ENCODE assay signal across 25 mouse cellular contexts in genomic region chr3:133151629-133152028, GRCm38 (mm10). TPM values are rescaled to one million over a fixed set of nuclear protein-coding genes. Genes with fewer than 3 reads are reported as not detected.
DNase-seq lines count a peak whose midpoint lies in the region; ATAC-seq and TF ChIP-seq lines count a peak whose summit lies in the region.
"Had no signal": no experiment of that assay in that cellular context is flagged by ENCODE, and none has a peak within 500 bp of the region (broad histone marks: within the 10 kb centered on the region; RNA-seq: fewer than 3 reads in every experiment).

No protein-coding gene starts in this region.

- no peak overlapping the region for H3K27ac ChIP-seq in hindbrain, embryonic 11.5 days (ENCODE audit: low read depth, low read length)
- no peak overlapping the region for H3K27ac ChIP-seq in hindbrain, embryonic 14.5 days
- no peak overlapping the region for H3K27ac ChIP-seq in midbrain, embryonic 11.5 days (ENCODE audit: low read depth, low read length)
- H3K27ac ChIP-seq in midbrain, postnatal 0 days (ENCODE audit: low read depth, low read length): no peak overlapping the region
- no peak overlapping the region for H3K27ac ChIP-seq in gastrocnemius, adult 2 months
- H3K27ac ChIP-seq: embryonic facial prominence, embryonic 15.5 days; forebrain, embryonic 10.5 days; heart, embryonic 13.5 days had no signal

- H3K4me2 ChIP-seq in hindbrain, embryonic 11.5 days (replicated peaks; ENCODE audit: low read depth, low read length): no peak overlapping the region
- H3K4me2 ChIP-seq in hindbrain, embryonic 14.5 days (replicated peaks): no peak overlapping the region
- no peak overlapping the region for H3K4me2 ChIP-seq in midbrain, embryonic 11.5 days
- H3K4me2 ChIP-seq in midbrain, postnatal 0 days (ENCODE audit: low read depth, low read length, poor library complexity, severe bottlenecking): no peak overlapping the region
- H3K4me2 ChIP-seq: embryonic facial prominence, embryonic 15.5 days; heart, embryonic 13.5 days had no signal

- no peak for DNase-seq in hindbrain, embryonic 11.5 days (ENCODE audit: low spot score)
- DNase-seq in hindbrain, embryonic 14.5 days (ENCODE audit: low spot score): no peak
- no peak for DNase-seq in midbrain, embryonic 11.5 days (ENCODE audit: low spot score, missing footprints)
- no peak for DNase-seq in midbrain, postnatal 0 days (ENCODE audit: low spot score)
- DNase-seq in c-Kit-positive CD71-positive TER-119-negative erythroid progenitor cells, embryonic 14.5 days (ENCODE audit: low read depth): peak; percentile 16
- DNase-seq in heart, postnatal 14 days: no peak
- no peak for DNase-seq in gastrocnemius, adult 2 months
- DNase-seq: adrenal gland, adult 2 months; adrenal gland, postnatal 25 days; B cell, adult 2 months; cerebellum, adult 18-20 months; cerebellum, adult 9-11 months; cerebellum, postnatal 36 days; embryo, embryonic 11 days; gastrocnemius, postnatal 36 days; heart, adult 11 months; heart, postnatal 4 days had no signal

- H3K9ac ChIP-seq in hindbrain, embryonic 11.5 days (ENCODE audit: low read depth, low read length): no peak overlapping the region
- no peak overlapping the region for H3K9ac ChIP-seq in hindbrain, embryonic 14.5 days
- no peak overlapping the region for H3K9ac ChIP-seq in midbrain, embryonic 11.5 days (ENCODE audit: low read length)
- H3K9ac ChIP-seq in midbrain, postnatal 0 days (replicated peaks; ENCODE audit: low read length, poor library complexity, severe bottlenecking): no peak overlapping the region
- H3K9ac ChIP-seq: embryonic facial prominence, embryonic 15.5 days; heart, embryonic 13.5 days had no signal

- no peaks in the 10 kb centered on the region for H3K27me3 ChIP-seq in hindbrain, embryonic 11.5 days (ENCODE audit: control insufficient read depth, insufficient read depth, low read length)
- H3K27me3 ChIP-seq in hindbrain, embryonic 14.5 days (ENCODE audit: control insufficient read depth, insufficient read depth, low read length): no peaks in the 10 kb centered on the region
- no peaks in the 10 kb centered on the region for H3K27me3 ChIP-seq in midbrain, embryonic 11.5 days (ENCODE audit: control insufficient read depth, insufficient read depth, low read length)
- no peaks in the 10 kb centered on the region for H3K27me3 ChIP-seq in midbrain, postnatal 0 days (ENCODE audit: insufficient read depth, low read length)
- H3K27me3 ChIP-seq: embryonic facial prominence, embryonic 15.5 days; heart, embryonic 13.5 days had no signal

- 83% methylated on average over 6 of the region's 6 CpGs for WGBS in hindbrain, embryonic 11.5 days
- WGBS in hindbrain, embryonic 14.5 days: 67% methylated on average over 6 of the region's 6 CpGs
- WGBS in midbrain, embryonic 11.5 days: 80% methylated on average over 6 of the region's 6 CpGs
- WGBS in midbrain, postnatal 0 days: 64% methylated on average over 6 of the region's 6 CpGs

- no peaks in the 10 kb centered on the region for H3K4me1 ChIP-seq in hindbrain, embryonic 11.5 days (replicated peaks; ENCODE audit: control insufficient read depth, insufficient read depth, low read length)
- no peaks in the 10 kb centered on the region for H3K4me1 ChIP-seq in hindbrain, embryonic 14.5 days (replicated peaks; ENCODE audit: control insufficient read depth, insufficient read depth, low read length)
- H3K4me1 ChIP-seq in midbrain, embryonic 11.5 days (ENCODE audit: control insufficient read depth, insufficient read depth, low read length): no peaks in the 10 kb centered on the region
- H3K4me1 ChIP-seq in midbrain, postnatal 0 days (ENCODE audit: insufficient read depth, low read length): no peaks in the 10 kb centered on the region
- H3K4me1 ChIP-seq: embryonic facial prominence, embryonic 15.5 days; forebrain, embryonic 10.5 days; heart, embryonic 13.5 days had no signal

- intact Hi-C loops in heart, postnatal 14 days (cut with DNase I): no loop called here
- intact Hi-C loops in gastrocnemius, adult 2 months (cut with DNase I): no loop called here

- peak; percentile 53 for ATAC-seq in hindbrain, embryonic 11.5 days (ENCODE audit: low FRiP score)
- ATAC-seq in hindbrain, embryonic 14.5 days (ENCODE audit: low FRiP score): no peak
- peak; percentile 63 for ATAC-seq in midbrain, embryonic 11.5 days (ENCODE audit: low FRiP score)
- no peak for ATAC-seq in midbrain, postnatal 0 days (ENCODE audit: low FRiP score)
- ATAC-seq: CD4-positive, CD25-positive, alpha-beta regulatory T cell, adult 4 months; forebrain, embryonic 14.5 days; hindbrain, embryonic 16.5 days; inflammation-experienced regulatory T-cells, adult 6 months had no signal

- H3K4me3 ChIP-seq in hindbrain, embryonic 11.5 days (ENCODE audit: low read depth, low read length): no peak overlapping the region
- H3K4me3 ChIP-seq in hindbrain, embryonic 14.5 days (replicated peaks; ENCODE audit: low read length): no peak overlapping the region
- no peak overlapping the region for H3K4me3 ChIP-seq in midbrain, embryonic 11.5 days (ENCODE audit: low read depth, low read length)
- H3K4me3 ChIP-seq in midbrain, postnatal 0 days (ENCODE audit: low read depth, low read length): no peak overlapping the region
- H3K4me3 ChIP-seq in gastrocnemius, adult 2 months: no peak overlapping the region
- H3K4me3 ChIP-seq: embryonic facial prominence, embryonic 15.5 days; erythroblast, embryonic 14.5 days; forebrain, embryonic 10.5 days; heart, embryonic 13.5 days had no signal

- H3K36me3 ChIP-seq in hindbrain, embryonic 11.5 days (ENCODE audit: control insufficient read depth, insufficient read depth, low read length): no peaks in the 10 kb centered on the region
- no peaks in the 10 kb centered on the region for H3K36me3 ChIP-seq in hindbrain, embryonic 14.5 days (replicated peaks; ENCODE audit: control insufficient read depth, insufficient read depth)
- H3K36me3 ChIP-seq in midbrain, embryonic 11.5 days (ENCODE audit: control insufficient read depth, insufficient read depth, low read length): no peaks in the 10 kb centered on the region
- H3K36me3 ChIP-seq in midbrain, postnatal 0 days (ENCODE audit: insufficient read depth, low read length): no peaks in the 10 kb centered on the region
- H3K36me3 ChIP-seq: embryonic facial prominence, embryonic 15.5 days; forebrain, embryonic 10.5 days; heart, embryonic 13.5 days had no signal

- no peaks in the 10 kb centered on the region for H3K9me3 ChIP-seq in hindbrain, embryonic 11.5 days (ENCODE audit: control insufficient read depth, low read length)
- no peaks in the 10 kb centered on the region for H3K9me3 ChIP-seq in hindbrain, embryonic 14.5 days (ENCODE audit: control insufficient read depth, low read length)
- H3K9me3 ChIP-seq in midbrain, embryonic 11.5 days (ENCODE audit: control insufficient read depth, low read length): no peaks in the 10 kb centered on the region
- no peaks in the 10 kb centered on the region for H3K9me3 ChIP-seq in midbrain, postnatal 0 days (ENCODE audit: low read length)
- H3K9me3 ChIP-seq: embryonic facial prominence, embryonic 15.5 days; forebrain, embryonic 10.5 days; heart, embryonic 13.5 days had no signal

- no peak for TF ChIP-seq CTCF in midbrain, postnatal 0 days (IDR thresholded peaks at IDR 0.05)
- no peak for TF ChIP-seq CTCF in gastrocnemius, adult 2 months (IDR thresholded peaks at IDR 0.05)

RNA-seq across cellular contexts. Expression of gene Gstcd, which starts 59.8 kb away (rescaled TPM):
- 9.2 and 12.7 TPM in 2 replicates for polyA plus RNA-seq in hindbrain, embryonic 11.5 days (2014; fragmentation: Nextera tagmentation; extraction: Ambion mirVana)
- 3.8 and 4.6 TPM in 2 replicates for polyA plus RNA-seq in hindbrain, embryonic 14.5 days (2014; fragmentation: Nextera tagmentation; extraction: Ambion mirVana)
- 9.5 and 11.7 TPM in 2 replicates for polyA plus RNA-seq in midbrain, embryonic 11.5 days (2014; fragmentation: Nextera tagmentation; extraction: Ambion mirVana)
- 10.8 and 15.3 TPM in 2 replicates for total RNA-seq in midbrain, postnatal 0 days (2014; rRNA removed)
- polyA plus RNA-seq in midbrain, postnatal 0 days (2015; fragmentation: Nextera tagmentation; extraction: Ambion mirVana): 1.5 and 2.6 TPM in 2 replicates
- total RNA-seq in heart, postnatal 14 days (2021): 1 to 10 TPM; 3.3 to 3.4 TPM
- 1 to 10 TPM; 2.2 to 3.0 TPM for total RNA-seq in gastrocnemius, adult 2 months (2021)

RNA-seq across cellular contexts. Expression of gene Ints12, which starts 60.0 kb away (rescaled TPM):
- polyA plus RNA-seq in hindbrain, embryonic 11.5 days (2014; fragmentation: Nextera tagmentation; extraction: Ambion mirVana): 23.3 and 28.9 TPM in 2 replicates
- polyA plus RNA-seq in hindbrain, embryonic 14.5 days (2014; fragmentation: Nextera tagmentation; extraction: Ambion mirVana): 17.6 and 18.2 TPM in 2 replicates
- 28.4 and 30.1 TPM in 2 replicates for polyA plus RNA-seq in midbrain, embryonic 11.5 days (2014; fragmentation: Nextera tagmentation; extraction: Ambion mirVana)
- 9.0 and 15.4 TPM in 2 replicates for total RNA-seq in midbrain, postnatal 0 days (2014; rRNA removed)
- 11.3 and 12.0 TPM in 2 replicates for polyA plus RNA-seq in midbrain, postnatal 0 days (2015; fragmentation: Nextera tagmentation; extraction: Ambion mirVana)
- total RNA-seq in heart, postnatal 14 days (2021): 1 to 10 TPM; 9.0 to 9.7 TPM
- total RNA-seq in gastrocnemius, adult 2 months (2021): 1 to 10 TPM; 7.4 to 7.5 TPM

Comparison
In these comparisons a context has a peak if more than half of its experiments do, and no peak if none do; other contexts are left out.
1. ATAC-seq: peak in hindbrain, embryonic 11.5 days (single experiment) and midbrain, embryonic 11.5 days (single experiment); none in hindbrain, embryonic 14.5 days (single experiment) and midbrain, postnatal 0 days (single experiment).